7 mouse cellular contexts compared by ENCODE assay signal in genomic region chr4:116017902-116018746, GRCm38 (mm10). TPM values are rescaled to one million over a fixed set of nuclear protein-coding genes. Genes with fewer than 3 reads are reported as not detected.
DNase-seq lines count a peak whose midpoint lies in the region; ATAC-seq and TF ChIP-seq lines count a peak whose summit lies in the region.

Gene Faah (minus strand): TSS chr4:116017926.

- peak within 1 kb of the TSS; percentile 96 for H3K27ac ChIP-seq in left cerebral cortex, adult 2 months
- H3K27ac ChIP-seq in hindbrain, embryonic 15.5 days (replicated peaks), result peak within 1 kb of the TSS; percentile 70
- H3K27ac ChIP-seq in liver, postnatal 0 days (ENCODE audit: low read depth), result peak within 1 kb of the TSS; percentile 94

- 10% methylated on average over 17 of the region's 18 CpGs for WGBS in hindbrain, embryonic 15.5 days
- WGBS in liver, postnatal 0 days (ENCODE audit: insufficient replicate concordance), result 7% methylated on average over 18 of the region's 18 CpGs

- H3K36me3 ChIP-seq in hindbrain, embryonic 15.5 days, result no peaks in the 10 kb centered on the region
- no peaks in the 10 kb centered on the region for H3K36me3 ChIP-seq in liver, postnatal 0 days (replicated peaks; ENCODE audit: insufficient read depth, low read length)

- TF ChIP-seq EP300 in liver, postnatal 0 days (IDR thresholded peaks at IDR 0.05; ENCODE audit: low read depth), result no peak

- no peak for TF ChIP-seq CTCF in left cerebral cortex, adult 2 months (IDR thresholded peaks at IDR 0.05)
- TF ChIP-seq CTCF in brain, embryonic 14.5 days (IDR thresholded peaks at IDR 0.05; ENCODE audit: borderline replicate concordance, extremely low read depth, insufficient read depth, insufficient read length), result no peak
- TF ChIP-seq CTCF in liver, postnatal 0 days (IDR thresholded peaks at IDR 0.05; ENCODE audit: low read depth), result no peak

- no peaks in the 10 kb centered on the region for H3K9me3 ChIP-seq in hindbrain, embryonic 15.5 days
- H3K9me3 ChIP-seq in liver, postnatal 0 days (ENCODE audit: low read length), result no peaks in the 10 kb centered on the region

- ATAC-seq in hindbrain, embryonic 15.5 days (ENCODE audit: low FRiP score, low read depth), result peak; percentile 80
- ATAC-seq in liver, postnatal 0 days, result peak; percentile 5; the same call in 1 of the 2 replicates

- peak within 1 kb of the TSS; percentile 79 for H3K4me3 ChIP-seq in left cerebral cortex, adult 2 months
- peak within 1 kb of the TSS; percentile 54 for H3K4me3 ChIP-seq in hindbrain, embryonic 15.5 days
- peak within 1 kb of the TSS; percentile 69 for H3K4me3 ChIP-seq in liver, postnatal 0 days (ENCODE audit: low read depth, low read length)

- peak within 1 kb of the TSS; percentile 71 for H3K4me2 ChIP-seq in hindbrain, embryonic 15.5 days
- H3K4me2 ChIP-seq in liver, postnatal 0 days (ENCODE audit: low read depth, low read length), result peak within 1 kb of the TSS; percentile 85

- peak within 1 kb of the TSS; percentile 59 for H3K9ac ChIP-seq in hindbrain, embryonic 15.5 days
- peak within 1 kb of the TSS; percentile 67 for H3K9ac ChIP-seq in liver, postnatal 0 days (replicated peaks)

- 0 out of 2 replicates have a peak, but pooled peaks have one; percentile 3 for TF ChIP-seq POLR2A in brain, embryonic 14.5 days (IDR thresholded peaks at IDR 0.05; ENCODE audit: borderline replicate concordance, extremely low read depth, insufficient read depth, insufficient read length, poor library complexity, severe bottlenecking)

- H3K4me1 ChIP-seq in hindbrain, embryonic 15.5 days (replicated peaks), result peaks cover 15% of the 10 kb centered on the region
- peaks cover 5% of the 10 kb centered on the region; the same call in 1 of the 2 replicates for H3K4me1 ChIP-seq in liver, postnatal 0 days (ENCODE audit: insufficient read depth)

- H3K27me3 ChIP-seq in hindbrain, embryonic 15.5 days, result peaks cover 36% of the 10 kb centered on the region
- H3K27me3 ChIP-seq in liver, postnatal 0 days (ENCODE audit: insufficient read depth, low read length), result peaks cover 23% of the 10 kb centered on the region

- intact Hi-C loops in left cerebral cortex, adult 2 months (cut with DNase I), result no loop called here

- DNase-seq in left cerebral cortex, adult 2 months (ENCODE audit: extremely low spot score in 1 of 2, low spot score in 2 of 2), result no peak
- DNase-seq in left cerebral cortex, adult 9 months (ENCODE audit: low spot score in 2 of 2), result no peak
- no peak for DNase-seq in brain, embryonic 14.5 days (ENCODE audit: low read depth)
- DNase-seq in liver, postnatal 0 days, result no peak
- no peak for DNase-seq in gastrocnemius, postnatal 10 days
- no peak for DNase-seq in adrenal gland, adult 18-20 months (ENCODE audit: low spot score in 2 of 2)

RNA-seq across cellular contexts. Expression of gene Faah, which starts in this region (rescaled TPM):
- 100 to 1,000 TPM; 100 to 103 TPM for total RNA-seq in left cerebral cortex, adult 2 months (2021)
- 14.5 and 20.1 TPM in 2 replicates for polyA plus RNA-seq in brain, embryonic 14.5 days (2012; rRNA removed)
- 22.7 and 25.9 TPM in 2 replicates for polyA plus RNA-seq in hindbrain, embryonic 15.5 days (2015; fragmentation: Nextera tagmentation; extraction: Ambion mirVana)
- 31.4 and 34.2 TPM in 2 replicates for polyA plus RNA-seq in liver, postnatal 0 days (2015; fragmentation: Nextera tagmentation; extraction: Ambion mirVana)
- under 1 TPM; 0.68 to 0.75 TPM for total RNA-seq in gastrocnemius, postnatal 10 days (2021)
- 1 to 10 TPM; 4.0 to 4.5 TPM for total RNA-seq in adrenal gland, adult 18-20 months (2021)

Comparison
In these comparisons a context has a peak if more than half of its experiments do, and no peak if none do; other contexts are left out.
1. RNA of gene Faah (total RNA-seq): 100 to 103 TPM in left cerebral cortex, adult 2 months; 4.0 to 4.5 TPM in adrenal gland, adult 18-20 months and 0.68 to 0.75 TPM in gastrocnemius, postnatal 10 days; every median in the first group is over 10 times any median in the second.
2. Peak in every context shown above with its lines, with median percentiles within 50 percentile points of each other: H3K27ac ChIP-seq and H3K4me3 ChIP-seq.